Mouse (Mus musculus) forebrain, embryonic 10.5 days (tissue): Measurements from ENCODE around the gene Bloc1s3. TPM values are rescaled to one million over a fixed set of nuclear protein-coding genes. Genes with fewer than 3 reads are reported as not detected.

Source experiments
- DNase-seq: peaks from one replicate; pipeline ENCODE4 v3.0.0-alpha.2; 2017; ENCODE audit warnings: low spot score; ENCODE audit errors: extremely low spot score
- H3K27ac ChIP-seq: fragments of 300-500 bp; sonication (generic); 2 replicates; pipeline ENCODE4 v1.5.1; 2016; ENCODE audit warnings: mild to moderate bottlenecking
- H3K27me3 ChIP-seq: fragments of 300-500 bp; sonication (generic); 2 replicates; pipeline ENCODE4 v1.6.1; 2016; ENCODE audit warnings: mild to moderate bottlenecking; ENCODE audit not compliant: poor library complexity, severe bottlenecking
- H3K36me3 ChIP-seq: fragments of 300-500 bp; sonication (generic); replicated peaks from 2 replicates; pipeline ENCODE4 v1.6.1; 2016; ENCODE audit warnings: mild to moderate bottlenecking, moderate library complexity
- H3K4me1 ChIP-seq: fragments of 300-500 bp; sonication (generic); 2 replicates; pipeline ENCODE4 v1.6.1; 2016
- H3K4me3 ChIP-seq: fragments of 300-500 bp; sonication (generic); 2 replicates; pipeline ENCODE4 v1.5.1; 2016; ENCODE audit warnings: mild to moderate bottlenecking, moderate library complexity
- H3K9me3 ChIP-seq: fragments of 300-500 bp; sonication (generic); 2 replicates; pipeline ENCODE4 v1.6.1; 2016; ENCODE audit warnings: mild to moderate bottlenecking, moderate library complexity
- WGBS: fragments of 180-500 bp; shearing (Covaris S2); methylation state at CpG from one replicate; pipeline ENCODE4 v1.1.7; 2016; 5-methylcytosine and 5-hydroxymethylcytosine counted together
- polyA plus RNA-seq: library from polyadenylated mRNA; unstranded; fragments of >200 nt; fragmentation: Nextera tagmentation; extraction: Ambion mirVana; gene quantifications from 2 replicates; pipeline ENCODE4 v1.2.1, GENCODE M21; 2016

Gene Bloc1s3
- 2.1 and 2.3 TPM in 2 replicates for polyA plus RNA-seq

- WGBS, result under 1% methylated on average over 56 of the region's 56 CpGs
- peaks cover 9% of the 10 kb centered on the region; the same call in 1 of the 2 replicates for H3K27me3 ChIP-seq
- peak within 1 kb of the TSS; percentile 88 for H3K27ac ChIP-seq
- peak; percentile 94 for DNase-seq
- no peaks in the 10 kb centered on the region for H3K9me3 ChIP-seq
- peak within 1 kb of the TSS; percentile 60 for H3K4me3 ChIP-seq
- peaks cover 31% of the 10 kb centered on the region for H3K4me1 ChIP-seq
- H3K36me3 ChIP-seq, result peaks cover 7% of the 10 kb centered on the region; the same call in 1 of the 2 replicates
Measured at GRCm38 (mm10) chr7:19508150-19508923, at the start of gene Bloc1s3, which contains the start of gene Trappc6a. Gene Bloc1s3, minus strand, starts transcription at chr7:19508367. Gene Trappc6a, plus strand, starts transcription at chr7:19508395.

- WGBS, result 96% methylated on average over 2 of the region's 2 CpGs
- peak overlapping the region; percentile 6 for H3K4me3 ChIP-seq
- H3K36me3 ChIP-seq, result peaks cover 71% of the 10 kb centered on the region
Measured at GRCm38 (mm10) chr7:19557086-19557485, 48.9 kb upstream of the Bloc1s3 start.

GRCm38 (mm10) chr7:19554168-19554567, 46.0 kb upstream of the Bloc1s3 start:
- peaks cover 15% of the 10 kb centered on the region for H3K4me1 ChIP-seq
- peaks cover 77% of the 10 kb centered on the region for H3K36me3 ChIP-seq
- H3K27me3 ChIP-seq, result no peaks in the 10 kb centered on the region
- H3K4me3 ChIP-seq, result no peak overlapping the region
- WGBS, result 81% methylated on average over 1 of the region's 1 CpGs
- no peaks in the 10 kb centered on the region for H3K9me3 ChIP-seq
- H3K27ac ChIP-seq, result no peak overlapping the region
- no peak for DNase-seq

More at GRCm38 (mm10) chr7:19557086-19557485, 48.9 kb upstream of the Bloc1s3 start:
- no peak for DNase-seq
- Histone ChIP-seq H3K27ac (no peak overlapping the region), H3K9me3 (no peaks in the 10 kb centered on the region), H3K4me1 (peaks cover 37% of the 10 kb centered on the region), H3K27me3 (no peaks in the 10 kb centered on the region)

- no peak for DNase-seq
- H3K4me1 ChIP-seq, result no peaks in the 10 kb centered on the region
- H3K4me3 ChIP-seq, result no peak overlapping the region
- H3K27me3 ChIP-seq, result no peaks in the 10 kb centered on the region
- WGBS, result 85% methylated on average over 2 of the region's 2 CpGs
- H3K9me3 ChIP-seq, result no peaks in the 10 kb centered on the region
- peaks cover 69% of the 10 kb centered on the region for H3K36me3 ChIP-seq
- H3K27ac ChIP-seq, result no peak overlapping the region
Measured at GRCm38 (mm10) chr7:19552443-19552842, 44.3 kb upstream of the Bloc1s3 start.

- Histone ChIP-seq H3K4me3 (no peak overlapping the region), H3K36me3 (peaks cover 61% of the 10 kb centered on the region), H3K27ac (no peak overlapping the region), H3K9me3 (no peaks in the 10 kb centered on the region), H3K27me3 (no peaks in the 10 kb centered on the region), H3K4me1 (no peaks in the 10 kb centered on the region)
- 87% methylated on average over 5 of the region's 5 CpGs for WGBS
- DNase-seq, result no peak
Measured at GRCm38 (mm10) chr7:19551634-19552033, 43.5 kb upstream of the Bloc1s3 start.

GRCm38 (mm10) chr7:19549394-19549793, 41.2 kb upstream of the Bloc1s3 start:
- no peak overlapping the region for H3K27ac ChIP-seq
- DNase-seq, result no peak
- H3K36me3 ChIP-seq, result peaks cover 39% of the 10 kb centered on the region
- no peak overlapping the region for H3K4me3 ChIP-seq
- WGBS, result 93% methylated on average over 10 of the region's 10 CpGs
- H3K27me3 ChIP-seq, result no peaks in the 10 kb centered on the region
- no peaks in the 10 kb centered on the region for H3K4me1 ChIP-seq
- H3K9me3 ChIP-seq, result no peaks in the 10 kb centered on the region

GRCm38 (mm10) chr7:19547344-19547969, 39.3 kb upstream of the Bloc1s3 start:
- no peak overlapping the region for H3K27ac ChIP-seq
- no peak for DNase-seq
- H3K9me3 ChIP-seq, result no peaks in the 10 kb centered on the region
- H3K4me3 ChIP-seq, result no peak overlapping the region
- peaks cover 2% of the 10 kb centered on the region; the same call in 1 of the 2 replicates for H3K4me1 ChIP-seq
- WGBS, result 71% methylated on average over 2 of the region's 2 CpGs
- no peaks in the 10 kb centered on the region for H3K27me3 ChIP-seq
- H3K36me3 ChIP-seq, result peaks cover 20% of the 10 kb centered on the region

GRCm38 (mm10) chr7:19546007-19546406, 37.8 kb upstream of the Bloc1s3 start:
- Histone ChIP-seq H3K27ac (no peak overlapping the region), H3K4me3 (no peak overlapping the region), H3K4me1 (peaks cover 16% of the 10 kb centered on the region), H3K9me3 (no peaks in the 10 kb centered on the region), H3K36me3 (peaks cover 10% of the 10 kb centered on the region), H3K27me3 (no peaks in the 10 kb centered on the region)
- DNase-seq, result no peak
- 85% methylated on average over 3 of the region's 3 CpGs for WGBS

GRCm38 (mm10) chr7:19543584-19543983, 35.4 kb upstream of the Bloc1s3 start:
- WGBS, result 63% methylated on average over 6 of the region's 6 CpGs
- Histone ChIP-seq H3K9me3 (no peaks in the 10 kb centered on the region), H3K4me1 (peaks cover 16% of the 10 kb centered on the region), H3K4me3 (no peak overlapping the region), H3K27ac (no peak overlapping the region), H3K36me3 (peaks cover 9% of the 10 kb centered on the region; the same call in 1 of the 2 replicates), H3K27me3 (no peaks in the 10 kb centered on the region)
- DNase-seq, result no peak

GRCm38 (mm10) chr7:19542155-19542691, 34.1 kb upstream of the Bloc1s3 start:
- Histone ChIP-seq H3K36me3 (peaks cover 16% of the 10 kb centered on the region), H3K27ac (no peak overlapping the region), H3K4me3 (no peak overlapping the region), H3K27me3 (no peaks in the 10 kb centered on the region), H3K9me3 (no peaks in the 10 kb centered on the region), H3K4me1 (peaks cover 16% of the 10 kb centered on the region)
- 78% methylated on average over 8 of the region's 8 CpGs for WGBS
- DNase-seq, result no peak

- H3K27me3 ChIP-seq, result no peaks in the 10 kb centered on the region
- no peak for DNase-seq
- no peak overlapping the region for H3K27ac ChIP-seq
- H3K36me3 ChIP-seq, result peaks cover 18% of the 10 kb centered on the region
- no peaks in the 10 kb centered on the region for H3K9me3 ChIP-seq
- WGBS, result 87% methylated on average over 7 of the region's 7 CpGs
- no peak overlapping the region for H3K4me3 ChIP-seq
- peaks cover 16% of the 10 kb centered on the region for H3K4me1 ChIP-seq
Measured at GRCm38 (mm10) chr7:19541681-19542154, 33.6 kb upstream of the Bloc1s3 start.

- H3K9me3 ChIP-seq, result no peaks in the 10 kb centered on the region
- DNase-seq, result no peak
- H3K27me3 ChIP-seq, result no peaks in the 10 kb centered on the region
- H3K27ac ChIP-seq, result no peak overlapping the region
- 94% methylated on average over 2 of the region's 2 CpGs for whole genome bisulfite sequencing
- peaks cover 16% of the 10 kb centered on the region for H3K4me1 ChIP-seq
- H3K36me3 ChIP-seq, result peaks cover 21% of the 10 kb centered on the region
- H3K4me3 ChIP-seq, result no peak overlapping the region
Measured at GRCm38 (mm10) chr7:19540771-19541566, 32.8 kb upstream of the Bloc1s3 start.
